Mouse (Mus musculus) retina, postnatal 7 days (tissue): ENCODE data around the gene Kremen1.

Experiments
- DNase-seq: peaks from one replicate; pipeline ENCODE4 v3.0.0-alpha.2; 2012; ENCODE audit warnings: low read depth, low spot score

Kremen1 gene

DNA sequence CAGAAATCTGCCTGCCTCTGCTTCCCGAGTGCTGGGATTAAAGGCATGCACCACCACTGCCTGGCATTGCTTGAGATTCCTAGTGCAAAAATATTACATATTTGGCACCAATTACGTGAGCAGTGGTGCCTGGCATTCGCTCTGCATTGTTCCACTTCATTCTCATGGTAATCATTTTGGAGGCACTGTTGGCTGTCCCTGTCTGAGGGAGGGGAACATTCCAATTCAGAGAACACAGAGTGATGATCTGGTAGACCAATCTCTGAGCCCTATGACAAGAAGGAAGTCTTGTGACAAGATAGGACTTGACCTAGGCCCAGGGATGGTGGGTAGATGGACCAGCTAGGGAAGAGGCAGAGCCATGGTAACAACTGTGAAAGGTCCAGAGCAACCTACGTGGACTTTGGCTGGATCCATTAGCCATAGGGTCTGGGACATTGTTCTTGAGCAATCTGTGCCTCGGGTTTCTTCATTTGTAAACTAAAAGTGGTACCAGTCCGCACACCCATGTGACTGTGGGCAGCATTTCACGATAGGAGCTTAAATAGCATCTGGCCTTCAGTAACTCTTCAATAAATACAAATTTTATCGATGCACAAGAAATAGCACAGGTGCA lies 8.6 kb upstream of the Kremen1 start:
- DNase-seq, result no peak

DNA sequence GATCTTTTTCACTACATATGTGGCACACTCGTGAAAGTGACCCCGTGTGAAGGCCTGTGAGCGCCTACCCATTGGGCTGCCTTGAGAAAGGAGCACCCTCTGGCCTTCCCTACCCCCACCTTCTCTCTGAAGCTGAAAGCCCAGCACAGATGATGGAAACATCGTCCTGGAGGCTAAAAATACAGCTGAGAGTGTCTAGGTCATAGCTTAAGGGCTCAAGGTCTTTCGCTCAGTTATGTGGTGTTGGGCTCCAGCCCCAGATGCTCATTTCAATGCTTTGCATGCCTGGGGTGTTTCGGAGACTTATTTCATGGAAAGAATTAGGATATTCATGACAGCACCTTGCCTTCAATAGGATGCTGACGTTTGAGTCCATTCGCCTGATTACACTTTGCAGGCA lies 4.4 kb upstream of the Kremen1 start:
- DNase-seq, result no peak

- no peak for DNase-seq
Measured at GRCm38 (mm10) chr11:5263078-5263730, 1.8 kb upstream of the Kremen1 start.

DNA sequence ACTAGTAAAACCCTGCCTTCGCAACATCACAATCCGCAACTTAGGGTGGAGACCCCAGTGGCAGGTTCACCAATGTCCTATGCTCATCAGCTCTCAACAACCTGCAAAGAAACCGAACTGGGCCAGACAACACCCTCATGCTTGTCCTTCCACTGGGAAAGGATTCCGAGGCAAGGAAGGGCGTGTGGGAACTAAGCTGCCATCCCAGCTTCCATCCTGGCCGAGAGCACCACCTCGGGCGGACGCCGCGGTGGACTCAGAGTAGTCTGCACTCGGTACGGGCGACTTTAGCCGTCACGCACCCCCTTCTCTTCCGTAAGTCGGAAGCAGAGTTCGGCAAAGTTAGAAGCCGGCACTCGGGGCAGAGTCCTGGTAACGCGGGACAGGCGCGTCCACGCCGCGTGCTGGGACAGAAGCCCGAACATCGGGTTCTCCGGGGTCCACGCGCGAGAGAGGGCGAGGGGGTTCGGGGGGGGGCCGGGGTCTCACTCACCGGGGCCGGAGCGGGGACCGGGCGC lies 357 bp downstream of the Kremen1 start:
- no peak for DNase-seq

- no peak for DNase-seq
Measured at GRCm38 (mm10) chr11:5259944-5260598, 1.3 kb downstream of the Kremen1 start.

DNA sequence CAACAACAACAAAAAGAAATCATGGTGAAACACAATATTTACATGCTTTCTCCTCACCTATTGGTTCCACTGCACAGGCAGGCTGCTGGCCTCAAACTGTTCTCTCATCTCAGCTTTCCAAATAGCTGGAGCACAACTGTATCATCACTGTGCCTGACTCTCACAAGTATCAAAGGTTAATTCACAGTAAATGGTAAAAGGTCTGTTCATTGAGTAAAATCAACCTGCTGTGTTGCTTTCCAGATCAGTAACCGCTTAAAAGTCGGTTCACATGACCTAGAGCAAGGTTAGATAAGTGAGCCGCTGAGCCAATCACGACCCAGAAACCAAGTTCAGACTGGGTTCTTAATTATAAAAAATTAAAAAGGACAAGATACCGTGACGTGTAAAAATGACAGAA lies 3.3 kb downstream of the Kremen1 start:
- no peak for DNase-seq

DNA sequence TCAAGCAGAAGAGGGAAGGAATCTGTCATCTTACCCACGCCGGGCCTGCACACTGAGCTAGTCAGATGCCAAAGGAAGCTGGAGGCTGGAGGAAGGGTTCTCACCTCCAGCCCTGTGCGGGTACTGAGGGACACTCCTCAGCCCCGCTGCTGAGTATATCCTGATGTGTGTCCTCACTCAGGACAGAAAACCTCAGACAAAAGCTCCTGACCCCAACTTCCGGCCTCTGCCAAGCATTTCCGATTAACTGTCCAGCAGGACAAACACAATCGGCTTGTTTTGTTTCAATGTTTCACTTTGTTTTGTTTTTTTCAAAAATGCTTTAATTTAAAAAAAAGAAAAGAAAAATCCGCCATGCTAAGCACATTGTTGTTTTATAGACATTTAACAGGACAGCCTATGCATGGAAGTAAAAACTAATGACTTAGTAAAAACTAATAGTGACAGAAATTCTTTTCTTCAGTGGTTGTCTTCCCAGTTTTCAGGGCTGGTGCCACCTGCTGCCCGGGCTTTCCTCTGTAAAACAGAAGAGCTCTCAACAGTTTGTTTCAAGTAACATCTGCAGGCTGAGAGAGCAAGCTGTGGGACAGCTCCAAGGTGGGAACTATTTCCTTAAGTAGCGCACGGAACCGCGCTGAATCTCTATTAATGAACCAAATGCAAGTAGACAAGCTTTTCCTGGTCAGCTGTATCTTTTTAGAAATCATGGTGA lies 4.1 kb downstream of the Kremen1 start:
- no peak for DNase-seq

DNA sequence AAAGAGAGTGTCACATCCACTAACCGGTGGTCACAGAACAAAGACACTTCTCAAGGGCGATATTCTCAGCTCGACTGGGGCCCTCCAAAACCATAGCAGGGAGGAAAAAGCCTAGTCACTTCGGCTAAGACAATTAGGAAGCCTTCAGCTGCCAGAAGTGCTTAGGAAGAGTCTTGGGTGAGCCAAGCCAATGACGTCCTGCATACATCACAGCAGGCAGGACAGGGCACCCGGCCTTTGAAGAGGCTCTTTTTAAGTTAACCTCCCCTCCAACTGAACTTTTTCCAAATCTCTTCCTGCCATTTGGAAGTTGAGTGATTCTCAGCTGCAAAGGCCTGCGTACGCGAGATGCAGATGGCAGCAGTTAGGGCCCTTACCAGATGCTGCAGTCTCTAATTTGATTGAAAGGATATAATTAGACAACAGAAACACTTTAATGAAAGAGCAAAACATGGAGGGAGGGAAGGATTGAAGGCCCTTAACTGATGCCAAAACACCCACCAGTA lies 5.8 kb downstream of the Kremen1 start:
- DNase-seq, result no peak

- no peak for DNase-seq
Measured at GRCm38 (mm10) chr11:5254016-5254415, 7.3 kb downstream of the Kremen1 start.

DNA sequence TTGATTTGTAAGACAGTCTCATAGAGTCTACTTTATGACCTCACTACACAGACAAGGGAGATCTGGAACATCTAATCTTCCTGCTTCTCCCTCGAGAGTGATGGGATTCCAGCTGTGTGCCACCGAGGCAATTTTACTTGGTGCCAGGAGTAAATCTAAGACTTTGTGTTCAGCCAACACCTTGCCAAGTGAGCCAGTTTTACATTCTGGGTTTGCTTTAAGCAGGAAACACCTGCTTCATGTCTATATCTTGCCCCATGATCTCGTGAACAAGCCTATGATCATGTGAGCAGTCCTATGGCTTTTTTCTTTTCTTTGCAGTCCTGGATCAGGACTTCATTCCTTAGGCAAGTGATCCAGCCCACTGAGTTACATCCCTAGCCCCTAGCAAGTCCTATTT lies 7.8 kb downstream of the Kremen1 start:
- DNase-seq, result no peak

- no peak for DNase-seq
Measured at GRCm38 (mm10) chr11:5252727-5253126, 8.6 kb downstream of the Kremen1 start.

- DNase-seq, result no peak
Measured at GRCm38 (mm10) chr11:5251112-5251511, 10.2 kb downstream of the Kremen1 start.

GRCm38 (mm10) chr11:5248200-5248599 lies 13.2 kb downstream of the Kremen1 start:
- DNase-seq, result no peak

DNA sequence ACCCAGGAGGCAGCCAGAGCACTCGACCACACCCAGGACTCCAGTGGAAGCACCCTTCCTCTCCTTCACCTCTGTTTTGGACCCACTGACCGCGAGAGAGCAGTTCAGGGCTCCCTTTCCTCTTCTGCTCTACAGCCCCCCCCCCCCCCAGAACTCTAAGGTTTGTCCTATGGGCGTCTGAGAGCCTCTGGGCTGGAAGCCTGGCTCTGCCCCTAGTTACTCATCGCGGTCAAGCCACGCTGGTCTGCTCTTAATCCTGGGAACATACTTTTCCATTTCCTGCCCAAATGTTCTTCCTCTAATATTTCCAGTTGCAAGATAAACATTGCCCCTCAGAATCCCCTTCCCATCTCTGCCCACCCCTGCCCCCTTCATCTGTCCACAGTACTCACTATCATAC lies 15.9 kb downstream of the Kremen1 start:
- no peak for DNase-seq

DNA sequence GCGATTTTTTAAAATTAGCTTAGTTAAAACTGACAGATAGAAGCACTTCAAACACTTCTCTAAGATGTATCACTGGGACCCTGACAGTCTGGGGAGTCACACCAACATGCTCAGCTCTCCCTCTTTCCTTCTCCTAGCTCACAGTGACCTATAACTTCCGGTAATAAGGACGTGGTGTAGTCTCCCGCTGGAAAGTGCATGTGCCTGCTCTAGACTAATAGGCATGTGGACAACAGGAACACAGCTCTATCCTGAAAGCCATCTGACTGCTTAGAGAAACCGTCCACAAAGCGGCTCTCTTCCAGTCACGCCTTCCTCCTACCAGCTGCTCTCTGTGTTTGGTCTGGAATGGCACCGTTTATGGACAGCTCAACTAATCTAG lies 16.6 kb downstream of the Kremen1 start:
- no peak for DNase-seq

DNA sequence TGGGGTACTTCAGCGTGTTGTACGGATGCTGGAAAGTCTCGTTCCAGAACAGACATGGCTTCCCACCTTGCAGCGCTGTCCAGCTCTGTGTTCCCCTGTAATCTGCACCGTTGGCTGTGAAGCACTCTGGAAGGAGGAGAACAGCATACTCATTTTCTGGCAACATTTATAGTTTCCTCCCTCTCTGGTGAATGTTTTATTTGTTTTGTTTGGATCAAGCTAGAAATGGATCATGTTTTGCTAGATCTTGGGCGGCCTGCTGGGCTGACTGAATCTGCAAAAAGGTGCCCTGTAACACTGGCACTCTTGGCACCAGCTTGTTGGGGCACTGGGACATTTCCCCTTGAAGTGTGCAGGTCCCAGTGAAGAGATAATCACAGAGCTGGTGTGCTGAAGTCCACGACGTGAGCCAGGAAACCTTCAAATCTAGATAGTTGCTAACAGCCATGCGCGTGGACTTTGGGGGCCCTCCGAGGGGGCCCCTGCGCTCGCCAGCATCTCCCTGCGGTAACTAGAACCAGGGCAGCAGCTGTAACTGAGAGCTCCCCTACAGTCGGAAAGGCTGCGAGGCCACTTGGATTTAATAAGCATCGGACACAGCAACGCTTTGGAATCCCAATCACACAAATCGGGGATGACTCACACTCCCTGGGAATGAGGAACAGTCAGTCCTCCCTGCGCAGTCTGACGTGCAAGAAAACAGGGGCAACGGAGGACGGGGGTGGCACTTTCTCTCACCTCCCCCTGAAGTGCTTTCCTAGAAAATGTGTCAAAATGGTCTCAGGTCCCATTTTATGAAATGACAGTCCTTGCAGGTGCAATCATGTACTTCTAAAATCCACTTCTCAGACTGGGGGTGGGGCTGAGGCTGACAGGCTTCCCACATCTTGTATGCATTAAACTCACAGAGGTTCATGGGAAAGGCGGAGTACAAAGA lies 17.3 kb downstream of the Kremen1 start:
- no peak for DNase-seq

GRCm38 (mm10) chr11:5243208-5243607 lies 18.1 kb downstream of the Kremen1 start:
- DNase-seq, result no peak

- DNase-seq, result no peak
Measured at GRCm38 (mm10) chr11:5242158-5242557, 19.2 kb downstream of the Kremen1 start.

DNA sequence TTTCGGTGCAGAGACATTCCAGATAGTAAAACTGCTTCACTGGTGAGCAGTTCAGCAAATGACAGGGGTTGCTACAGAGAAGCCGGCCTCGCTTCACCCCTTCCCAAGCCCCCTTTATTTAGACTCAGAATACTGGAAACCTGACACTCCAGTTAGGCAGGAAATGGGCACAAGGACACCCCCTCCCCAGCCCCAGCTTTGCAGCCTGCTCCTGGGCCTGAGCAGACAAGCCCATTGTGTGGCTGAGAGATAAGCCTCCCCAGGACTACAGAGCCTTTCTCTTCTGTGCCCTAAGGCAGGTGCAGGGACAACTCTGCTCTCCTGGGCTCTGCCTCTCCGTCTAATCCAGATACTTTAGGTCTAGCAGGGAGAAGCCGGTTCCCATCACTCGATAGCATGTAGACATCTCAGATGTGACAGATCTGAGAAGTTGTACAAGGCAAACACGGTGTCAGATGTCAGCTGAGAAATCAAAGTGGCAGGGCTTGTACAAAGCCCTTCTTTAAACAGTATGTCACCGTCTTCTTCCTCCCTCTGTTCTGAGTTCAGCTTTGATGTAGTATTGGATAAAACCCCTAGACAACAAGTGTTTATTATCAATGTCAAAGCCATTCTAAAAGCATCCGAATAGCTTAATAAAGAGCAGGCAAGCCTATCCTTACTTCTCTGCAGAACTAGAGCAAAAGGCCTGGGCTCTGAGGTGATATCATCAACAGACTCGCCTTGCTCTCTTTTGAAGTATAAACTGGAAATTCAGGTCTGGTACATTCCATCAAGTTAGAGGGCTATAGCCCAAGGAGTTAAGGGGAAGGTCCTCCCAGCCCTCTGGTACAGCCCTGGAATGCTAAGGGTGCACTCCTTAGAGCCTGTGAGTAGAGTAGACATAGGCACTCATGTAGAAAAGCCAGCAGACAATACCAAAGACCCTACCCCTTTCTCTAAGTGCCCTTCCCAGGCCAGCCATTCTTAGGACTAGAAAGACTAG lies 21.4 kb downstream of the Kremen1 start:
- no peak for DNase-seq
